Mouse (Mus musculus): ENCODE results near the gene Isg20l2.
A peak's percentile ranks its signal among the peaks of the same experiment; 100 is the strongest.

The Isg20l2 gene

GRCm38 (mm10) chr3:87980728-87981127, 50.6 kb downstream of the Isg20l2 start:
- DNase-seq = no peak

GRCm38 (mm10) chr3:87981214-87981760, 51.2 kb downstream of the Isg20l2 start:
- no peak for DNase-seq

DNA sequence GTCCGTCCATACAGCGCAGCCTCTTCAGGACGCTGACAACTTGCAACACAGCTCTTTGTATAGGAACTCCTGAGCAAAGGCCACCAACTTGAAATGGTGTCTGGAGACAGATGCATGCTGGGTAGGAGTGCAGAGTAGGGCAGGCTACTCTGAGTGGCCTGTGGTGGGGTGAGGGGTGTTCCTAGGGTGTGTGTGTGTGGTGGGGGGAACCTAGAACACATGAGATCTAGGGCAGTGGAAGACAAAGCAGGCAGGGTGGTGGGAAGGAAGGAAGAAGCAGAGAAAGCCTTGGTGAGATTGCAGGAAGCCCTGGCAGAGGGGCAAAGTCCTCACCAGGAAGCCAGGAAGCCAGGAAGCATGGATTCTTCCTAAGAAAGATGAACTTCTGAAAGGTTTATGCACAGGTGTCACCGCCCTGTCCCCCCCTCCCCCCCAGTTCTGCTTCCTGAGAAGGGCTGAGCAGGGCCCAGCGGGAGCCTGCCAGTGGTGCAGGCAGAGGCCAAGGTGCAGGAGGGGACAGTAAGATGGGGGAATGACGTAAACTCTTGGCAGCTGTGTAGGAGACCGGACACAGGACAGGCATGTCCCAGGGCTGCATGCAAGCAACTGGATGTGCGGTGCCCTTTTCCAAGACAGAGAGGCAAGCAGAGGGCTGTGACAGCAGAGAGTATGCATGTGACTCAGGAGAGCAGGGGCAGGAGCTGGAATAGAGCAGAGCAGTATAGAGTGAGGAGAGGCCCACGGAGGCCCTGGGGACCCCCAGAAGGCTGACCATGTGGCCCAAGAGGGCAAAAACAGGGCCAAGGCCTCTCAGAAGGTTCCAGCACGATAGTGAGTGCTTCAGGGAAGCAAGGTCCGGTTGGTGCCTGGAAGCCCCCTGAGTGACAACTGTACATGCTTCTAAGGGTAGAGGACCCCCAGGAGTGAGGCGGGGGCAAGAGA, 52.1 kb downstream of the Isg20l2 start:
- DNase-seq = no peak

DNA sequence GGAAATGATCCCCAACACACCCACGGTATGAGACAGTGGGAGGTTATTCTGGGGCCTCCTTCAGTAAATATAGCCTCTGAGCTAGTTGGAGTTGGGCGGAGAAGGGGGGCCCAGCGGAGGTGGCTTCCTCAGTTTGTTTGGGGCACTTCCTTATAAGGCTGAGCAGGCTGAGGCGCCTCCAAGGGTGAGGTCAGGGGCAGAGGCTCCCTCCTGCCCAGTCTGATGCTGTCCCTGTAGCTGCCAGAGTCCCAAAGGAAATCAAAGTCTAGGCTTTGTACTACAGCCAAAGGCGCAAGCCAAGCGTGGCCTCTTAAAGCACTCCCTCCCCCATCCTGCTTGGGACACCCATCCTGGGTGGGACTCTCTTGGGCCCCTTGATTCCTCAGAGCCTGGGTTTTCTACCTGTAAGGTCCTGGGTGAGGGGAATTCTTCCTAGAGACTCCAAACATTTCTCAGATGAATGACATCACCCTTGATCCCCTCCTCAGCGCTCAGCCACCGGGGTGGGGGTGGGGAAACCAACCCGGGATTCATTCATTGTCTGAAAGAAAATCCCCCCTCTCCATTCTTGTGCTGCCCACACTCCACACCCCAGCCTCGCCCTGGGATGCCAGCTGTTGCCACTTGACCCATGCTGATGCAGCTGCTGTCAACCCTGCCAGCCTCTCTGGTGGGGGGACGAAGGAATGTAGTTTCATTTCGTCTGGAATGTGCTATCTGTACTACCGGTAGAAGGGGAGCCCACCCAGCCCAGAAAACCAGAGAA, 52.9 kb downstream of the Isg20l2 start:
- DNase-seq = no peak

GRCm38 (mm10) chr3:87983627-87984026, 53.5 kb downstream of the Isg20l2 start:
- DNase-seq = no peak

DNA sequence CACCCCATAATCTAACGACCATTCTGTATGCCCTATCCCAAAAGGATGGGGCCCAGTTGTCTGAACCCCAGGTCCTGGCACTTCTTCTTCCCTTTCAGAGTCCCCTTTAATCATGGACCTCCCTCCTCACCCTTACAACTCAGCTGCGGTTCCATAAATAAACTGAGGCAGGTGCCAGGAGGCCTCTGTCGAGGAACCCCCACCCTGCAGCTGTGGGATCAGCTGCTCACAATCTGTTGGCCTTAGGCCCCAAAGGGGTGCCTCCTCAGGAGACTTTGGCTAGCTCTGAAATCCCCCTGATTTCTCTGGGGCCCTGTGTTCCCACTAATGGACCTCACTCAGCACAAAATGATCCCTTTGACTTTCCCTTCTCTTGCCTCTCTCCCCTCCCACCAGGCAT, 54.0 kb downstream of the Isg20l2 start:
- no peak for DNase-seq

DNA sequence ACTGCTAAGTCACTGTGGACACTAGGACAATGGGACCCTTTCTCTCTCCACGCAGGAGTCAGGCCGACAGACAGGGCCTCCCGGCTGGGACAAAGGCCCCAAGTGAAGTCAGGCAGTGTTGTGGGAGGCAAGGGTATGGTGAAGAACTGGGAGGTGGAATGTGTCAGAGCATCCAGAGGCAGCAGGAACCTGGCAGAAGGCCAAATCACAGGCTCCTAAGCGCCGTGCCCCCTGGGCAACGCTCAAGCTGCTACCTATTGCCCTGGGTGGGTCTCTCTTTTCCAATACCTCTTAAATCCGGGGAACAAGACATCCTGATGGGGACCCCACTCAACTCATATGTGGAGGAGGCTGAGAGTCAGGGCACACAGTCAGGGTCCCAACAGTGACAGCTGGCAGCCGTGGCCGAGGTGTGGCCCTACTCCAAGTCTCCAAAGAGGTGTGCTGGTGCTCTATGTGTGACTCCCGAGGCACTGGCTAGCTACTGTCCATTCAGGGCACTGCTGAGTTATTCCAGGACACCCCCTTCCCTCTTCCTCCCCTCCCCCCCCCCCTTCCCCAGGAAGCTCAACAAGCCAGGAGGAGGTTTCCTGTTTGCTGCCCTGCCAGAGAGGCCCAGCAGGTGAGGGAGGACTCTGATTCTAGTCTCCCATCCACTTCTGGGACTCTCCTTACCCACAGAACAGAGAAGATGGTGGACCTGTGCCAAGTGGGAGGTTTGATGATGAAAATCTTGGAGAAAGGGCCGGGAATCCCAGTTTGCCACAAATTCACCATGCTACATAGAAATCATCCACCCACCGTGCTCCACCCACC, 55.6 kb downstream of the Isg20l2 start:
- no peak for DNase-seq

- DNase-seq = peak; percentile 83 to 86
These were observed 56.8 kb downstream of the Isg20l2 start for GRCm38 (mm10) chr3:87986868-87987267.

DNA sequence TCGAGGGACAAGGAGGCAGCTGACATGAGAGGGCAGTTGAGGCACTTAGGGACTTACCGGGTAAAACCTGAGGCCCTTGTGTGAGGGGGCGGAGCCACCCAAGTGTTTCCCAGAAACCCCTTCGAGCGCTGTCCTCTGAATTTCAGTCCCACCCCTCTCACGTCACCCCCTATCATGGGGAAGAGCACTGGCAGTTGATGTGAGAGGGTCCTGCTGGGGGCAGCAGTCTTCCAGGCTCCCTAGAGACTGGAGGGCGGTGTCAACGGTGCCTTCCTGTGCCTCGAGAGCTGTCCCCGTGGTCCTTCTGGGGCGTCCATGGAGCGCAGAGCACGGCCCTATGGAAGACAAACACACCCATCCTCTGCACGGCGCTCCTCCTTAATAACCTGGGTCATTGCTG, 57.5 kb downstream of the Isg20l2 start:
- no peak for DNase-seq

GRCm38 (mm10) chr3:87988068-87988467, 58.0 kb downstream of the Isg20l2 start:
- DNase-seq = no peak

GRCm38 (mm10) chr3:87989935-87990334, 59.8 kb downstream of the Isg20l2 start:
- no peak for DNase-seq
